Mouse (Mus musculus) heart, embryonic 12.5 days (tissue): ENCODE results near the gene Lsm7. TPM values are rescaled to one million over a fixed set of nuclear protein-coding genes. Genes with fewer than 3 reads are reported as not detected.

Experiments
- ATAC-seq: fragments of 200-750 bp; cut with Nextera tagmentation; 2 replicates; pipeline ENCODE4 v1.8.0; 2017; ENCODE audit warnings: moderate TSS enrichment, moderate library complexity; ENCODE audit not compliant: insufficient number of reproducible peaks, low FRiP score
- H3K27ac ChIP-seq: fragments of 300-500 bp; sonication (generic); 2 replicates; pipeline ENCODE4 v1.5.1; 2016; ENCODE audit warnings: mild to moderate bottlenecking, moderate library complexity; ENCODE audit not compliant: poor library complexity, severe bottlenecking
- H3K27me3 ChIP-seq: fragments of 300-500 bp; sonication (generic); replicated peaks from 2 replicates; pipeline ENCODE4 v1.6.1; 2016; ENCODE audit warnings: mild to moderate bottlenecking, moderate library complexity
- H3K36me3 ChIP-seq: fragments of 300-500 bp; sonication (generic); 2 replicates; pipeline ENCODE4 v1.6.1; 2016; ENCODE audit warnings: mild to moderate bottlenecking, moderate library complexity
- H3K4me1 ChIP-seq: fragments of 300-500 bp; sonication (generic); replicated peaks from 2 replicates; pipeline ENCODE4 v1.6.1; 2016; ENCODE audit warnings: mild to moderate bottlenecking
- H3K4me2 ChIP-seq: fragments of 300-500 bp; sonication (generic); 2 replicates; pipeline ENCODE4 v1.6.1; 2016; ENCODE audit warnings: mild to moderate bottlenecking, moderate library complexity
- H3K4me3 ChIP-seq: fragments of 300-500 bp; sonication (generic); 2 replicates; pipeline ENCODE4 v1.5.1; 2016; ENCODE audit warnings: mild to moderate bottlenecking
- H3K9ac ChIP-seq: fragments of 300-500 bp; sonication (generic); 2 replicates; pipeline ENCODE4 v1.6.1; 2016; ENCODE audit warnings: mild to moderate bottlenecking, moderate library complexity
- H3K9me3 ChIP-seq: fragments of 300-500 bp; sonication (generic); replicated peaks from 2 replicates; pipeline ENCODE4 v1.6.1; 2016; ENCODE audit warnings: mild to moderate bottlenecking, moderate library complexity
- WGBS: fragments of 180-500 bp; shearing (Covaris S2); methylation state at CpG from one replicate; pipeline ENCODE4 v1.1.7; 2016; 5-methylcytosine and 5-hydroxymethylcytosine counted together
- polyA plus RNA-seq: library from polyadenylated mRNA; unstranded; fragments of >200 nt; fragmentation: Nextera tagmentation; extraction: Ambion mirVana; gene quantifications from 2 replicates; pipeline ENCODE4 v1.2.1, GENCODE M21; 2016

Lsm7 gene
- polyA plus RNA-seq, 1 experiment from 2014 or later = 177 TPM

DNA sequence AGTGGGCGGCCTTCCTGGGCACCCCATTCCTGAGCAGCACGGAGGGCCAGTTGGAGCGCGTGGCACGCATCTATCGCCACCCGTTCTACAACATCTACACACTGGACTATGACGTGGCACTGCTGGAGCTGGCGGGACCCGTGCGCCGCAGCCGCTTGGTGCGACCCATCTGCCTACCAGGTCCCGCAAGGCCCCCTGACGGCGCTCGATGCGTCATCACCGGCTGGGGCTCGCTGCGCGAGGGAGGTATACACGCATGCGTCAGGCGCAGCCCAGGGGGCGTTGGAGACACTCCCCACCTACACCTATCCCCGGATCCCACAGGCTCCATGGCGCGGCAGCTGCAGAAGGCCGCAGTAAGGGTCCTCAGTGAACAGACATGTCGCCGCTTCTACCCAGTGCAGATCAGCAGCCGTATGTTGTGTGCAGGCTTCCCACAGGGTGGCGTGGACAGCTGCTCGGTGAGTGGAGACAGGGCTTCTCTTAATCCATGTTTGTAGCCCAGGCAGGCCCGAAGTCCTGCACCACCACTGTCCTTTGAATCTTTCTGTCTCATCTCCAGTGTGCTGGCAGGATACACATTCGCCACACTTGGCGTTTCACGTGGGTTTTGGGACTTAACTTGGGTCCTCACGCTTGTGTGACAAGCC is 43.0 kb upstream of the Lsm7 start:
- peaks cover 24% of the 10 kb centered on the region for H3K36me3 ChIP-seq
- 24% methylated on average over 41 of the region's 41 CpGs for WGBS
- peaks cover 25% of the 10 kb centered on the region for H3K4me1 ChIP-seq
- H3K9ac ChIP-seq = peak overlapping the region; percentile 51
- no peak for ATAC-seq
- peak overlapping the region; percentile 64 for H3K4me2 ChIP-seq
- H3K27ac ChIP-seq = no peak overlapping the region
- 0 out of 2 replicates have a peak, but pooled peaks cover 10% of the 10 kb centered on the region for H3K27me3 ChIP-seq
- peaks cover under 1% of the 10 kb centered on the region; the same call in 1 of the 2 replicates for H3K9me3 ChIP-seq
- peak overlapping the region; percentile 20 for H3K4me3 ChIP-seq

GRCm38 (mm10) chr10:80896581-80897485 is 41.8 kb upstream of the Lsm7 start:
- Histone ChIP-seq H3K4me2 (no peak overlapping the region), H3K36me3 (peaks cover 12% of the 10 kb centered on the region), H3K27me3 (0 out of 2 replicates have a peak, but pooled peaks cover 14% of the 10 kb centered on the region), H3K9ac (no peak overlapping the region), H3K4me1 (peaks cover 25% of the 10 kb centered on the region), H3K27ac (no peak overlapping the region), H3K9me3 (peaks cover 10% of the 10 kb centered on the region), H3K4me3 (no peak overlapping the region)
- WGBS = 62% methylated on average over 24 of the region's 24 CpGs
- ATAC-seq = no peak

- peaks cover 8% of the 10 kb centered on the region for H3K36me3 ChIP-seq
- H3K9ac ChIP-seq = no peak overlapping the region
- H3K27me3 ChIP-seq = peaks cover 21% of the 10 kb centered on the region
- H3K4me2 ChIP-seq = no peak overlapping the region
- whole genome bisulfite sequencing = 77% methylated on average over 6 of the region's 6 CpGs
- H3K4me3 ChIP-seq = no peak overlapping the region
- no peak overlapping the region for H3K27ac ChIP-seq
- ATAC-seq = no peak
- peaks cover 14% of the 10 kb centered on the region for H3K9me3 ChIP-seq
- H3K4me1 ChIP-seq = peaks cover 25% of the 10 kb centered on the region
Measured at GRCm38 (mm10) chr10:80895697-80896096, 40.7 kb upstream of the Lsm7 start.

- H3K9ac ChIP-seq = no peak overlapping the region
- H3K9me3 ChIP-seq = peaks cover 14% of the 10 kb centered on the region
- peaks cover 27% of the 10 kb centered on the region for H3K27me3 ChIP-seq
- no peak overlapping the region for H3K4me3 ChIP-seq
- no peak overlapping the region for H3K27ac ChIP-seq
- ATAC-seq = no peak
- WGBS = 84% methylated on average over 7 of the region's 7 CpGs
- peaks cover 25% of the 10 kb centered on the region for H3K4me1 ChIP-seq
- peaks cover 8% of the 10 kb centered on the region for H3K36me3 ChIP-seq
- no peak overlapping the region for H3K4me2 ChIP-seq
Measured at GRCm38 (mm10) chr10:80895100-80895499, 40.1 kb upstream of the Lsm7 start.

DNA sequence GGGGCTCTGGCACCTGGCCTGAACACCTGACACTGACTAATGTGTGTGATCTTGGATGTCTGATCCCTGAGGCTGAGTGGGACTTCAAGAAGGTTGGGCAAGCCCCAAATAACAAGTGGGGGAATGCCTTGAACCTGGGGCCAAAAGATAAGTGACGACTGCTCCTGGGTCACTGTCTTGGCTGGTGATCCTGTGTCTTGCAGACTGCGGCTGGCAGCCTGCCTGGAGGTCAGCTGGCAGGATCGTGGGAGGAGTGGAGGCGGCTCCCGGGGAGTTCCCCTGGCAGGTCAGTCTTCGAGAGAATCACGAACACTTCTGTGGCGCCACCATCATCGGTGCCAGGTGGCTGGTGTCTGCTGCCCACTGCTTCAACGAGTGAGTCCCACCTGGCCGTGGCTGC is 32.2 kb upstream of the Lsm7 start:
- peaks cover 61% of the 10 kb centered on the region for H3K27me3 ChIP-seq
- H3K4me2 ChIP-seq = no peak overlapping the region

DNA sequence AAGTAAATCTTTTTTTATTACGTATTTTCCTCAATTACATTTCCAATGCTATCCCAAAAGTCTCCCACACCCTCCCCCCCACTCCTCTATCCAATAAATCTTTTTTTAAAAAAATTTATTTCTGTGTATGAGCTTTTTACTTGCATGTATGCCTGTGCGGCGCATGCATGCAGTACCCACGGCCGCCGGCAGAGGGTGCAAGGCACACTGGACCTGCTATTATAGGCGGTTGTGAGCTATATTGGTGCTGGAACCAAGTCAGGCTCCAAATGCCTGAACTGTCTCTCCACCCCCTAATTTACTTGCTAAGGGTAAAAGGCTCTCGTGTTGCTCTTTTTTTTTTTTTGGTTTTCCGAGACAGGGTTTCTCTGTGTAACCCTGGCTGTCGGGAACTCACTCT is 26.3 kb upstream of the Lsm7 start:
- 21% methylated on average over 10 of the region's 10 CpGs for WGBS
- Histone ChIP-seq H3K27ac (no peak overlapping the region), H3K36me3 (no peaks in the 10 kb centered on the region), H3K4me3 (no peak overlapping the region), H3K4me1 (peaks cover 14% of the 10 kb centered on the region), H3K9ac (no peak overlapping the region), H3K9me3 (no peaks in the 10 kb centered on the region), H3K27me3 (peaks cover 17% of the 10 kb centered on the region; the same call in 1 of the 2 replicates), H3K4me2 (no peak overlapping the region)
- no peak for ATAC-seq

More for the DNA sequence above, 32.2 kb upstream of the Lsm7 start:
- ATAC-seq = no peak
- H3K4me3 ChIP-seq = no peak overlapping the region
- H3K9ac ChIP-seq = no peak overlapping the region
- WGBS = 62% methylated on average over 11 of the region's 11 CpGs
- H3K4me1 ChIP-seq = no peaks in the 10 kb centered on the region; the same call in 1 of the 2 replicates
- no peak overlapping the region for H3K27ac ChIP-seq
- H3K9me3 ChIP-seq = peaks cover 6% of the 10 kb centered on the region; the same call in 1 of the 2 replicates
- no peaks in the 10 kb centered on the region for H3K36me3 ChIP-seq

DNA sequence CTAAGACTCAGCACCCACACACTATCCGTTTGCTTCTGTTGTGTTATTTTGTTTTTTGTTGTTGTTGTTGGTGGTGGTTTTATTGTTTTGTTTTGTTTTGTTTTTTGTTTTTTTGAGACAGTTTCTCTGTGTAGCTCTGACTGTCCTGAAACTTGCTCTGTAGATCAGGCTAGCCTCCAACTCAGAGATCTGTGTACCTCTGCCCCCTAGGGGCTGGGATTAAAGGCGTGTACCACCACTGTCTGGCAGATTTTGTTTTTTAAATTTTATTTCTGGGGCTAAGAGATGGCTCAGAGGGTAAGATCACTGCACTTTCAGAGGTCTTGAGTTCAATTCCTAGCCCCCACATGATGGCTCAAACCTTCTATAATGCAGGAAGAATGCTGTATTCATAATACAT is 25.9 kb upstream of the Lsm7 start:
- H3K27me3 ChIP-seq = peaks cover 14% of the 10 kb centered on the region; the same call in 1 of the 2 replicates
- no peak for ATAC-seq
- no peak overlapping the region for H3K27ac ChIP-seq
- H3K36me3 ChIP-seq = no peaks in the 10 kb centered on the region
- WGBS = 60% methylated on average over 2 of the region's 2 CpGs
- no peak overlapping the region for H3K9ac ChIP-seq
- H3K4me1 ChIP-seq = peaks cover 15% of the 10 kb centered on the region
- no peaks in the 10 kb centered on the region for H3K9me3 ChIP-seq
- H3K4me2 ChIP-seq = no peak overlapping the region
- no peak overlapping the region for H3K4me3 ChIP-seq

DNA sequence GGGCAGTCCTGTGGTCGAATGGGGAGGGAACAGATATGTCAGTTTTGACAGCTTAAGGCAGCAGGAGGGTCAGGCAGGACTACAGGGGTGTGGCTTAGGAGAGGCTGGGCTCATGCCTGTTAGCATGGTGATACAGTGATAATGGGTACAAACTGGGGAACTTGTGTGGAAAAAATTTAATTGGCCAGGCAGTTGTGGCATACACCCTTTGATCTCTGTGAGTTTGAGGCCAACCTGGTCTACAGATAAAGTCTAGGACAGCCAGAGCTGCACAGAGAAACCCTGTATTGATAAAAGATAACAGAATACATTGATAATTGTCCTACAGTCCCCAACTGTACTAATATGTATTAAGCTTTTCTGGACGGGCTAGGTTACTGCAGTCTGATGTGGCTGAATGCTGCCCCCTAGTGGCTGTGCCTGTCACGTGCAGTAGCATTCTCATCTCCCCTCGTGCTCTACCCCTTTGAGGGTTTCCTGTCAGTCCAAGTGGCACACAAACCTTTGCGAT is 25.2 kb upstream of the Lsm7 start:
- Histone ChIP-seq H3K9me3 (no peaks in the 10 kb centered on the region), H3K27me3 (peaks cover 7% of the 10 kb centered on the region; the same call in 1 of the 2 replicates), H3K4me1 (peaks cover 15% of the 10 kb centered on the region), H3K4me3 (no peak overlapping the region), H3K27ac (no peak overlapping the region), H3K9ac (no peak overlapping the region), H3K36me3 (no peaks in the 10 kb centered on the region), H3K4me2 (no peak overlapping the region)
- WGBS = 12% methylated on average over 5 of the region's 5 CpGs
- ATAC-seq = peak; percentile 58; the same call in 1 of the 2 replicates

- 0 out of 2 replicates have a peak overlapping the region, but pooled peaks have one; percentile 33 for H3K9ac ChIP-seq
- peaks cover 14% of the 10 kb centered on the region for H3K27me3 ChIP-seq
- no peak overlapping the region for H3K4me3 ChIP-seq
- no peaks in the 10 kb centered on the region for H3K9me3 ChIP-seq
- peaks cover 15% of the 10 kb centered on the region for H3K4me1 ChIP-seq
- 29% methylated on average over 3 of the region's 3 CpGs for WGBS
- no peak for ATAC-seq
- H3K36me3 ChIP-seq = no peaks in the 10 kb centered on the region
- no peak overlapping the region for H3K27ac ChIP-seq
- H3K4me2 ChIP-seq = no peak overlapping the region
Measured at GRCm38 (mm10) chr10:80876594-80876993, 21.6 kb upstream of the Lsm7 start.

DNA sequence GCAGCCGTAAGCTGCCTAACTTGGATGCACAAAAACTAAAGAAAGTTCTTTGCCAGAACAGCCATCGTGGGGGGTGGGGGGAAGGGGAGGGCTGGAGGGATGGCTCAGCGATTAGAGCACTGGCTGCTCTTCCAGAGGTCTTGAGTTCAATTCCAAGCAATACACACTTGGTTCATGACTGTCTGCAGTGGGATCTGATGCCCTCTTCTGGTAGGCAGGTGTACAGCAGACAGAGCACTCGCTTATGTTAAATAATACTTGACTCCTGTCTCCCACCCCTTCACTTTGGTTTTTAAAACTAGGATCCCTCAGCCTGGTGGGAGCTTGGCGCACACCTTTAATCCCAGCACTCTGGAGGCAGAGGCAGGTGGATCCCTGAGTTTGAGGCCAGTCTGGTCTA is 21.0 kb upstream of the Lsm7 start:
- Histone ChIP-seq H3K4me2 (no peak overlapping the region), H3K36me3 (no peaks in the 10 kb centered on the region), H3K9me3 (no peaks in the 10 kb centered on the region), H3K27ac (no peak overlapping the region), H3K9ac (no peak overlapping the region), H3K27me3 (peaks cover 17% of the 10 kb centered on the region), H3K4me3 (no peak overlapping the region), H3K4me1 (peaks cover 15% of the 10 kb centered on the region)
- 27% methylated on average over 5 of the region's 5 CpGs for WGBS
- ATAC-seq = no peak

- no peak overlapping the region for H3K9ac ChIP-seq
- 75% methylated on average over 9 of the region's 9 CpGs for WGBS
- no peak overlapping the region for H3K27ac ChIP-seq
- H3K27me3 ChIP-seq = peaks cover 20% of the 10 kb centered on the region
- H3K9me3 ChIP-seq = no peaks in the 10 kb centered on the region
- H3K4me1 ChIP-seq = peaks cover 11% of the 10 kb centered on the region
- no peaks in the 10 kb centered on the region for H3K36me3 ChIP-seq
- ATAC-seq = no peak
- no peak overlapping the region for H3K4me3 ChIP-seq
- H3K4me2 ChIP-seq = no peak overlapping the region
Measured at GRCm38 (mm10) chr10:80874035-80874434, 19.0 kb upstream of the Lsm7 start.
